Mouse (Mus musculus) heart, adult 11 months (tissue): ENCODE measurements at regions not wholly inside any gene's neighbourhood (a gene's known extent, or its start where the extent isn't known, plus 50 kb on each side); places are given as distances from the start of the nearest gene placed in this dataset.

ENCODE experiments used
- DNase-seq: peaks from one replicate; pipeline ENCODE4 v3.0.0; 2022

DNA sequence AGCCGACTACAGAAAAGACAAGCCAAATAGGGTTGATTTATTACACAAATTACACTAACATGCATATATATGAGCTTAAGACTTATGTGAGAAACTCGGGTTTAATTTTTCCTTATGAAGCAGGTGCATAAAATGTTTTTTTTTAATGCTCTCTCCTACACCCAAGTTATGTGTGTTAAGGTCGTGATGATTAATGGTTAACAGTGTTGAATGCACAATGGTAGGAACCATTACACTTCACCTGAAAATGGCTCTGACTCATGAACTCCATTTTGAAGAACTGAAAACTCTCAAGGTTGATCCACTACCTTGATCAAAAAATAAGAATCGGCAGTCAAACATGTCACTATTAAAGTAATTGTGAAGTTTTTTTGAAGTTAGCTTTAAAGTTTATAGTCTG, 59.4 kb upstream of the Ifne start:
- no peak for DNase-seq

DNA sequence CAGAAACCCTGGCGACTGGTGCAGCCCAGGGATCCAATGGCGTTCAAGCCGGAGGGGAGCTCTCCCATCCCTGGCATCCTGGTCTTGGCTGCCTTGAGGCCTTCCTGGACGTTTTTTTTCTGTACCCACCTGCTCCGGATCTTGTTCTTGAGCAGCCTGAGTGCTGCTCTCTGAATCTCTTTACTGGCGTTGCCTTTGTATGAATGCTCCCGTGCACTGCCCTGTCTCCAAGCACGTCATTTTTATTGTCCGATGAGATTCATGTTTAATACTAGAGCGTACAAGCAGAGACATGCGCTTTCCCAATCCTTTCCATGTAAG, 58.7 kb upstream of the Ifne start:
- DNase-seq = no peak

DNA sequence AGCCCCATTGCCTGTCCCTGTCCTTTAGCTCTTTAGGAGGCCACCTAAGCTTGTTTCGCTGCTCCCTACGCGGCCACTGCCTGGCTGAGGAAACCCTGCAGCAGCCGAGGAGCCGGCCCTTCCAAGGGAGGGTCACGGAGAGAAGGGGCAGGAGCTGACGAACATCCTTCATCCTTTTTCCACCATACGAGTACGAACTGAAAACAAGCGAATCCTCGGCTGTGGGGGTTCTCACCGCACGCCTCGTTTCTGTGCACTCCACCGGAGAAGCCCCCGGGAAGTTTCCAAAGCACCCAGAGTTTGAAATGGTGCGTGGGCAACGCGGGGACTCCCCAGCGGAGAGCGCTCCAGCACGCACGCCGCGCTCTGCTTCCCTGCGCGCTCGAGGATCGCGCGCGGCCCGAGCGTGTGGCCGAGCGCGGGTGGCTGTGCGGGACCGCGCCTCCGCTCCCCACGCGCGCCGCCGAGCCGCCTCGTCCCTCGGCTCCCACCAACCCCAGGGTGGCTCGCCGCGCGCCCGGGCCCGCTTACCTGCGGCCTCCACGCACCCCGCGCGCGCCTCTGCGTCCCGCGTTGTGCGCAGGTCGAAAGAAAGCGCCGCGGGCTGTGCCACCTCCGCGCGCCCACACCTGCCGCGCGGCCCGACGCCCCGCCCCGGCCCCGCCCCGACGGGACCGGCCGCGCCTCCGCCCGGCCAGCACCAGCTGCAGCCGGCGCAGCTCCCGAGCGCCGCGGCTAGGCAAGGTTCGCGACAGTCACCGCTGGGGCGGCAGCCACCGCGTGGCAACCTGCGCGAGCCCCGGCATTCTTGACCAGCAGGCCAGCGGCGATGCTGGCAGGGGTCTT, 58.1 kb upstream of the Ifne start:
- peak; percentile 85 for DNase-seq

DNA sequence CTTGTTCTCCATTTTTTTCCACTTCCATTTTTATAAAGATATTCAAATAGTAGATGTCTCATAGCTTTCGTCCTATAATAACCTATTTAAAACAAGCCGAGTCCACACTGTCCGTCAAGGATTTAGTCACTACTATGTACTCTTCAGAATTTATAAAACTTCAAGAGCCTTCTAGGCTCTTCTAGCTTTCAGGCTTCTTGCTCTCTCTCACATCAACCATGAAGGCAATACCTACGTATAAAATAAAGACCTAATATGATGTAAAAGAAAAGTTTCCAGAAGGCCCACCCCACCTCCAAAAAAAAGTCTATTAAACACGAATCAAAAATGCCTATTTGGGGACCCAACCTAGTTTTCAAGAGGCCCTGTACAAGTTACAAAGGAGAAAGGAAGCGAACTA, 57.0 kb upstream of the Ifne start:
- DNase-seq = no peak

DNA sequence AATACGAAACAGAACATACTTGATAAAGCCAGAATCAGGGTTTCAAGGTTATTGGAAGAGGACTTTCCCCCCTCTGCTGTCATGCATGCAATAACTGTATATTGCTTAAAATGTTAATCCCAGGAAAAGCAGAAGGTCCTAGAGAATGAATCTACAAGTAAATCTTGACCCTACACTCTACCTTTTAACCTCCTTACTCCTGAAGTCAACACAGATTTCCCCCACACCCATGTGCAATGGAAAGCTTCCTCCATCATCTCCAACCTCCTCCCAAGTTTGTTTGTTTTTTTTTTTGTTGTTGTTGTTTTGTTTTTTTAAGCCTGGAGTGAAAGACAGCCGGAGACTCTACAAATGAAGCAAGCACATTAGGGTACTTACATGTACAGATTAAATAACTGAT, 55.9 kb upstream of the Ifne start:
- DNase-seq = no peak

DNA sequence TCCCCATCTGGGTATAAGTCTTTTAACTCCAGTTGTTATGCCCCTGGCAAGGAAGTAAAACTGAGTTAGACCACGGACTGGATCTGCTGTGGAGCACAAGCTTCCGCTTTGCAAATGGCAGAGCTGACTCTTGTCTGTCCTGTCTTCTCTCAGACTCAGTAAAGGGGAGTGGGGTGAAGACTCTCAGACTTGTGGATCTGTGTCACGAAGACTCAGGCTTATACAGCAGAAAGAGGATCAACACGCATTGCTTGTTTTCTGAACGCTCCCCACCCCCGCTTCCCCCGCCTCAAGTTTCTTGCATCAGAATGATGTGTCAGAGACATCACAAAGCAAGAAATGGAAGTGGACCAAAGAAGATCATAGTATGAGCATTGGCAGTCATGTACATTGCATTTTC, 55.3 kb upstream of the Ifne start:
- DNase-seq = no peak

DNA sequence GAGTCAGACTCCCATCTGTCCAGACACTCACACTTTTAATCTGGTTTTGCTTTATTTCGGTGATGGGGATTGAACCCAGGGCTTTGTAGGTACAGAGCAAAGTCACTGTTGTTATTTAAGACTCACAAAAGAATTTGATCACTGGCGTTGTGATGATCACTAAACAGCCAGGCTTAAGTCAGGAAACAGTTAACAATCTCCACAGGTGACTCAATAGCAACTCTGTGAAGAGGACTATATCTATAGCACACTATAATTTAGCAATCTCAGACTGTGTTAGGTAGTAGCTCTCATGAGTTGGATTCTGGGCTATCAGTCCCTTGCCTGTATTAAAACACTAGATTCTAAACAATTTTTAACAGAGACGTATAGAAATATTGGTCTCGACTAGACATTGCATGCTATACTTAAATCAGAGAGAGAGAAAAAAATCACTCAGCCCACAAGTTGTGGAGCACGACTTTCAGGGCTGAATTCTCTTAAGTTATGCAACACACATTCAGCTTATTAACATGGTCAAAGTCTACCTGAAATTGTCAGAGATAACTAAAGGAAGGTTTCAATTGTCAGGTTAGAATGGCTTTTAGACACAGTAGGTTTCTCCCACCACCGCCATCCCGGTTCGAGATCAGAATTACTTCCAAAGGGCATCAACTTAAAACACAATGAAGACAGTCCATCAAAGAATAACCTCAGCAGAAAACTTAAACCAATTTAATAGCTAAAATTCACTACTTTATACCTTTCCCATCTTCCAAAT, 54.4 kb upstream of the Ifne start:
- DNase-seq = no peak

DNA sequence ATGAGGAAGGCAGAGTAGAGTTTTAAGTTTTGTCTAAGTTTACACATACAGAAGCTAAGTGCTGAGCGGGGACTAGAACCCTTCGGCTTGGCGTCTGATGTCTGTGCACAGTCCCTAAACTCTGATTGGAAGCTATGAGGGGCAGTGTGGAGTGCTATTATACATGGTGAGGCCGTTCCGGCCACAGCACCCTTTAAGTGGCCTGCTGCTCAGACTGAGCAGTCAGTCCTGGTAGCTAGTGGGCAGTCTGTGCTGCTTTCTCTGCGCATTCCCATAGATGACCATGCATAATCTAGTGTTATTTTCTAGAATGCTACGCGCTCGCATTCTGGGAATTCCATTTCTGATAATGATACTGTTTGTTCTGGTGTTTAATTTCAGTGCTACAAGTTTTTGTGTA, 51.2 kb upstream of the Ifne start:
- DNase-seq = no peak
